Mouse (Mus musculus) monocyte, adult 5-6 weeks (primary cell): Measurements from ENCODE around the gene Zfp182. TPM values are rescaled to one million over a fixed set of nuclear protein-coding genes. Genes with fewer than 3 reads are reported as not detected.

Experiments used
- ATAC-seq: fragments of 153-309, 156-312 bp; replicated peaks from 2 replicates; pipeline ENCODE4 v1.8.0; 2017; ENCODE audit warnings: mild to moderate bottlenecking; ENCODE audit not compliant: low TSS enrichment, insufficient number of reproducible peaks, severe bottlenecking, poor library complexity, low FRiP score
- total RNA-seq: library from RNA; stranded (forward); fragments of 200-1000, 200-491, 200-594 nt; gene quantifications from 3 replicates; pipeline ENCODE4 v1.2.3, GENCODE M21; 2017

Gene Zfp182
- 22.5 to 40.9 TPM (median 33.2 TPM) in 3 replicates for total RNA-seq

DNA sequence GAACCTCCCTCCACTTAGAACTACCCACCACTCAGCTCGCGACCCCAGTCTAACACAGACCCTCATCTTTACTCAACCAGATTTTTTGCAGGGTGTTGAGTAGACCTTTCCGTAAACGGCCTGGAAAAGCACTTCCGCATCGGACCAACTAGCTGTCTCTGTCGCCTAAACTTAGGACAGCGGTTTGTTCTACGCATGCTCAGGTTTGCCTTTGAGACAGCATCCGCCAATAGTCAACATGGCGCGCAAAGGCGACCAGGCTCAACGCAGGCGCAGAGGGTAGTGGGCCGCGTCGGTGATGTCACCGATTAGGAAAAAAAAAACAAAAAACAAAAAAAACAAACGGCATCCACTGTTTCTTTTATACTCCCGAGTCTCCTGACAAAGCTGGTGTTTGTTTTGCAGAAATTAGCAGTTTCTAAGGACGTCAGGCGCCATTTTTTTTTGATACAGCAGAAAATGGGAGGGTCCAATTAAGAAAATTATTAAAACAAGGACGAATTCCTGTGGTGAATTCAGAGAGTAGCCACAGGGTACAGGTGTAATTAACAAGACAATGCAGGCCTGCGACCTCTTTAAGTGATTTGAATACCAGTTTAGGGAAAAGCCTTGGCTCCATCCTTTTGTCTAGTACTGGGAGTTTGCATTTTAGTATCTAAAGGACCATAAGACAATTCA is at the start of gene Zfp182:
Gene Zfp182, minus strand, starts transcription at position 451 of the 678 bp plus-strand sequence.
- ATAC-seq: peak; percentile 98

DNA sequence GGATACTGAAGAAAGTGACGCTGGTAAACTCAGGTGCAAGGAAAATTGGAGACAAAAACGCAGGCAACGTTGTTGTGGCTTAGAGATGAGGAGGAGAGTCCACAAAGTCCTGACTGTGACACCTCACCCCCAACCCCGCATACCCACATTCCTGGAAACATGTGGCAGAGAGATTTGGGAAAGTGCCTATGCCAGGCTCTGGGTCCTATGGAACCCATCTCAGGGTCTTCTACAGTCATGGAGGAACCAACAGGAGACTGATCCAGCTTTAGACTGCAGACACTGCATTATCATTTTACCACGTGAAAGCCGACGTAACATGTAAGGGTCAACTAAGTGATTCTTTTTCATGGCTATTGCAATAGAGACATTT is 27.7 kb upstream of the Zfp182 start:
- no peak for ATAC-seq

DNA sequence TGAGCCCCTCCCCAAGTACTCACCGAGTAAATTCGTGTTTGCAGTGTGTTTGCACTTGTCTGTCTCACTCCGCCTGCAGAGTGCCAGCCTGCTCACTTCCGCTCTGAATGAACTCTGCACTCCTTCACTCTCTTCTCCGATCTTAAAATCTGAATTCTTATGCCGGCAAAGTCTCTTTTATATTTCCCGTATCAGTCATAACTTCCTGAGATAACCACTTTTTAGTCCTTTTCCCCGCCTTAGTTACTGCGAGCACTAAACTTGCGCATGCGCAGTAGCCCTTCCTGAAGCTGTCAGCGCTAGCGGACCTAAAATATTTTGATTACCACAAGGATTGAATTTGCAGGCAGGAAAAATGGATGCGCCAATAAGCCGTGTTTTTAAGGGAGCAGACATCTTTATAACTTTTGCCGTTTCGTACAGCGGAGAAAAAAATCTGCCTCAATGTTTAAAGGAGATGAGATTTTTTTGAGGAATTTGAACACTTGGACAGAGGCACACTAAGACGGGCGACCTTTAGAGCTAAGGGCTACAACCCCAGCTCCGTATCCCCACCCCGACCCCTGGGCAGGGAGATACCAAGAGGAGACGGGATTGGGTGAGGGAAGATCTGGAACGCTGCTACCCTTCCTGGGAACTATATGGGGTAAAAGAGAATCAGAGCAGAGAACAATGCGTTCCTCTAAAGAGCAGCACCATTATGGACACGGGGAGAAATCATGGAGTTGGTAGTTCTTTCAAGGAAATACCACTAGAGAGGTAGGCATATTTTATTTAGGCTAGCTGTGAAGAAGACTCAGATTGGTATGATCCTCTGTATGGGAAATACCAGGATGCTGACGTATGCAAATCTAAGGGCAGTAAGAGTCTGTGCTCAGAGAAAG is 27.1 kb upstream of the Zfp182 start, which contains the start of gene Zfp300:
Gene Zfp300, minus strand, starts transcription at position 545 of the 884 bp plus-strand sequence.
- 0 out of 2 replicates have a peak, but pooled peaks have one; percentile 27 for ATAC-seq

DNA sequence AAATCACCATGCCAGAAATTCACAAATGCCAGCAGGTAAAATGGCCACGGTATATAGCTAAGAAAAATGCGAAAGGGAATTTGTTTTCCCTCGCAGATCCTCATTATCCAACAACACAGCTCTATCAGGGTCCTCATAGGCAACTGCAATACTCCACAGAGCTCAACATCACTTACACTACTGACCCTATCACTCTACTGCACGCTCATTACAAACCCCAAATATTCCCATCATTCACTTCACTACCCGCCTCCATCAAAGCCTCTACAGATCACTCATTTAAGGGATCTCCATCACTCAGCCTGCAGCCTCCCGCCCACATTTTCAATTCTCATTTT is 26.5 kb upstream of the Zfp182 start:
- ATAC-seq: no peak

DNA sequence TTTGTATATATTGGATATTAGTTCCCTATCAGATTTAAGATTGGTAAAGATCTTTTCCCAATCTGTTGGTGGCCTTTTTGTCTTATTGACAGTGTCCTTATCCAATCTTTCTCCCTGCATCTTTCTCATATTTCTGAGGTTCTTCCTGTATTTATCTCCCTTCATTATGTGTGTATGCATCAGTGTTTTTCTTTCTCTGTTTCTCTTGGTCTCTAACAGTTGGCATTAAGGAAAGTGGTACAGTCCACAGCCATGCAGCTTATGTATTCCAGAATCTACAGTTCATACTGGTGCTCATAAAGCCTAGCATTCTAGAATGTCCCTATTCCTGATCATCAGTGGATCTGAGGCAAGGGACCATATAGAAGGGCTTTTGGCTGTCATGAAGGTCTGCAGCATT is 6.0 kb upstream of the Zfp182 start, which contains the start of gene Spaca5:
Gene Spaca5, plus strand, starts transcription at position 301 of the 400 bp plus-strand sequence.
- ATAC-seq: no peak

DNA sequence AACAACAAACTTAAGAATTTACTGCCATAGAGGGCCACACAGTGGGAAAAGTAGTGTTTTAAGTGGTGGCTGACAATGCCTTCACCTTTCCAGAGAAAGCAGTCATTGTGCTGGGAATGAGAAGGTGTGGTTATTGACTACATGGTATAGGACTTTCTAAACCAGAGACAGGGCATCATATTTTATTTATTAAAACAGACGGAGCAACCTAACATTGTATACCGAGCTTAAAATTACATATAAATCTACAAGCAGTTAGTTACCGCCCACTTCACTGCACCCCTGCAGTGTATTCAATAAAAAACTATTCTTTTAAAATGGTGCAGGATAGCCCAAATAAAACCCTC is 401 bp upstream of the Zfp182 start:
- no peak for ATAC-seq

DNA sequence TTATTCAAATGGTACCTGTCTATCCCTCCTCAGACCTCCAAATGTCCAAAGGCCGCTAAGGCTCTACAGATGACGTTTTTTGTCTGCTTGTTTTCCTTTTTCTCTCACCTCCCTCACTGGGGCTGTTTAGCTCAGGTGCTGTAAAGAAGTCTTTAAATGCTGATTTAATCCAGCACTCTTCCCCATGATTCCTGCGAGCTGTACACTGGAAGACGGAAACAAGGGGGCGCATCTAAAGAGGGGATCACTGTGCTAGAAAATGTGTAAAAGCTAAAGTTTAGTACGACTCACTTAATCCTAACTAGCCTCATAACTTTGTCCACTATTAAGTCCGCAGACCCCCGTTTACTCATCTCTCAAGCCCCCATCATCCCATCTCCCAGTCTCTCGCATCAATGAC is 656 bp downstream of the Zfp182 start:
- ATAC-seq: no peak

DNA sequence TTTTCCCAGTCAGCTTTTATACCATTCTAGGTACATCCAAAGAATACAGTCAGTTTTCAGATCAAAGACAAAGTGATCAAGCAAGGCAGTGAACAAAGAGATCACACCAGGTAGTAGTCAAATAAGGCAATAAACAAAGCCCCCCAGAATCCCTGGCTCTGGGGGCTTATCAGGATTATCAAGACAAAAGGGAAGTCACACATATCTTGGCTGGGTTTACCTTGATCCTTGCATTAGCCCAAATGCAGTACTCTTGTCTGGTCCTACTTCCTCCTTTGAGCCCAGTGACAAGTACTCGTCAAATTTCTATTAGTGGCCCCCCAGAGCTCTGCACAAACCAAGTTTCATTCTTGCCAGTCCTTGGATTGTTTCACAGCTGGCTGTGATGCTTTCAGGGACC is 81.2 kb downstream of the Zfp182 start:
- ATAC-seq: no peak

Other genes starting within 250 kb of the Zfp182 start
- gene Timp1, start 192.2 kb downstream of the Zfp182 start, total RNA-seq: not detected in 3 replicates
- 0.19 TPM in 1 of 3 replicates, not detected in the others for gene Syn1, start 141.3 kb downstream of the Zfp182 start, total RNA-seq
- gene Cfp, start 130.8 kb downstream of the Zfp182 start, total RNA-seq: 12.6 to 15.5 TPM (median 14.7 TPM) in 3 replicates
- gene Elk1, start 111.7 kb downstream of the Zfp182 start, total RNA-seq: 2.9 to 7.2 TPM (median 3.8 TPM) in 3 replicates
- gene Uxt, start 100.3 kb downstream of the Zfp182 start, total RNA-seq: 23.6 to 31.9 TPM (median 26.4 TPM) in 3 replicates
- gene Spaca5, start 6.1 kb upstream of the Zfp182 start, total RNA-seq: not detected in 3 replicates
- 0.21 to 6.3 TPM in 2 of 3 replicates, not detected in the other for gene Zfp300, start 27.2 kb upstream of the Zfp182 start, total RNA-seq
- not detected in 3 replicates for gene Ssxa1, start 53.5 kb upstream of the Zfp182 start, total RNA-seq
- not detected in 3 replicates for gene Gm21876, start 113.3 kb upstream of the Zfp182 start, total RNA-seq